Mouse (Mus musculus) MEL (cell line): ENCODE data around the gene Ung. TPM values are rescaled to one million over a fixed set of nuclear protein-coding genes. Genes with fewer than 3 reads are reported as not detected.

ENCODE experiments used
- DNase-seq: peaks from one replicate; pipeline ENCODE4 v3.0.0; 2011; ENCODE audit warnings: low read depth, low spot score
- H3K27ac ChIP-seq: 2 replicates; pipeline ENCODE4 v1.5.1; 2012; ENCODE audit warnings: low read depth, mild to moderate bottlenecking, control low read depth, low read length, moderate library complexity; ENCODE audit not compliant: control insufficient read depth
- H3K27me3 ChIP-seq, 2 experiments: fragments of 150-350 bp in 1 of 2; sonication (generic) in 1 of 2; 2 replicates each; pipeline ENCODE4 v1.6.1; 2012; ENCODE audit warnings: low read length in 2 of 2, mild to moderate bottlenecking in 2 of 2, improper control_type of control experiment in 1 of 2, moderate library complexity in 1 of 2; ENCODE audit not compliant: insufficient read depth in 2 of 2, control insufficient read depth in 1 of 2
- H3K36me3 ChIP-seq, 2 experiments: 2 replicates each; pipeline ENCODE4 v1.6.1; 2012 to 2014; ENCODE audit warnings: low read length in 2 of 2, improper control_type of control experiment in 1 of 2, inconsistent platforms in 1 of 2, mild to moderate bottlenecking in 1 of 2; ENCODE audit not compliant: insufficient read depth in 2 of 2, control insufficient read depth in 1 of 2
- H3K4me1 ChIP-seq, 2 experiments: fragments of 150-350 bp in 1 of 2; sonication (generic) in 1 of 2; 2 replicates each; pipeline ENCODE4 v1.6.1; 2012; ENCODE audit warnings: low read length in 2 of 2, improper control_type of control experiment in 1 of 2, mild to moderate bottlenecking in 1 of 2; ENCODE audit not compliant: insufficient read depth in 2 of 2, control insufficient read depth in 1 of 2
- H3K4me3 ChIP-seq, 2 experiments: fragments of 150-350 bp in 1 of 2; sonication (generic) in 1 of 2; 2 replicates each; pipeline ENCODE4 v1.5.1; 2012; ENCODE audit warnings: low read depth in 2 of 2, low read length in 2 of 2, mild to moderate bottlenecking in 2 of 2, moderate library complexity in 2 of 2, control low read depth in 1 of 2, improper control_type of control experiment in 1 of 2; ENCODE audit not compliant: control insufficient read depth in 1 of 2, insufficient read depth in 1 of 2
- H3K79me2 ChIP-seq: 2 replicates; pipeline ENCODE4 v1.6.1; 2012; ENCODE audit warnings: mild to moderate bottlenecking, low read length, moderate library complexity; ENCODE audit not compliant: control insufficient read depth, poor library complexity, insufficient read depth
- H3K9ac ChIP-seq: 2 replicates; pipeline ENCODE4 v1.6.1; 2012; ENCODE audit warnings: low read depth, mild to moderate bottlenecking, control low read depth, low read length, moderate library complexity; ENCODE audit not compliant: control insufficient read depth, poor library complexity, severe bottlenecking
- H3K9me3 ChIP-seq: fragments of 150-350 bp; sonication (generic); replicated peaks from 2 replicates; pipeline ENCODE4 v1.6.1; 2012; ENCODE audit warnings: mild to moderate bottlenecking, low read length, improper control_type of control experiment, moderate library complexity; ENCODE audit not compliant: insufficient read depth
- BHLHE40 ChIP-seq: IDR thresholded peaks from 2 replicates; pipeline ENCODE4 v1.6.1; 2012; ENCODE audit warnings: low read depth, mild to moderate bottlenecking, inconsistent platforms, low read length, improper control_type of control experiment, borderline replicate concordance
- CTCF ChIP-seq, 3 experiments: IDR thresholded peaks in 2 of 3; conservative IDR thresholded peaks in 1 of 3; 2 replicates each; pipeline ENCODE4 v1.5.1; 2011 to 2012; ENCODE audit warnings: low read length in 3 of 3, low read depth in 2 of 3, mild to moderate bottlenecking in 2 of 3, improper control_type of control experiment in 1 of 3, inconsistent platforms in 1 of 3, mixed read lengths in 1 of 3, moderate library complexity in 1 of 3; ENCODE audit not compliant: control insufficient read depth in 1 of 3, insufficient read depth in 1 of 3, poor library complexity in 1 of 3, severe bottlenecking in 1 of 3
- E2F4 ChIP-seq: IDR thresholded peaks from 2 replicates; pipeline ENCODE4 v1.6.1; 2011; ENCODE audit warnings: low read depth, low read length, improper control_type of control experiment, borderline replicate concordance
- ELF1 ChIP-seq: IDR thresholded peaks from 2 replicates; pipeline ENCODE4 v1.6.1; 2014; ENCODE audit warnings: low read depth, mild to moderate bottlenecking, inconsistent platforms, low read length, improper control_type of control experiment, moderate library complexity
- EP300 ChIP-seq, 2 experiments: IDR thresholded peaks; 2 replicates each; pipeline ENCODE4 v1.6.1; 2011; ENCODE audit warnings: improper control_type of control experiment in 2 of 2, low read length in 2 of 2, low read depth in 1 of 2, mild to moderate bottlenecking in 1 of 2
- ETS1 ChIP-seq: IDR thresholded peaks from 2 replicates; pipeline ENCODE4 v1.6.1; 2012; ENCODE audit warnings: low read depth, mild to moderate bottlenecking, inconsistent platforms, low read length, improper control_type of control experiment, moderate library complexity
- MAZ ChIP-seq: IDR thresholded peaks from 2 replicates; pipeline ENCODE4 v1.6.1; 2012; ENCODE audit warnings: low read depth, mild to moderate bottlenecking, inconsistent platforms, low read length, improper control_type of control experiment
- MYC ChIP-seq: IDR thresholded peaks from 2 replicates; pipeline ENCODE4 v1.6.1; 2011; ENCODE audit warnings: low read depth, mild to moderate bottlenecking, low read length, improper control_type of control experiment, moderate library complexity
- POLR2AphosphoS5 ChIP-seq: IDR thresholded peaks from 2 replicates; pipeline ENCODE4 v1.6.1; 2012; ENCODE audit warnings: low read depth, borderline replicate concordance, mild to moderate bottlenecking, inconsistent platforms, low read length, moderate library complexity, mixed read lengths
- RAD21 ChIP-seq: IDR thresholded peaks from 2 replicates; pipeline ENCODE4 v1.6.1; 2011; ENCODE audit warnings: mild to moderate bottlenecking, low read depth, low read length, improper control_type of control experiment
- SIN3A ChIP-seq: IDR thresholded peaks from 2 replicates; pipeline ENCODE4 v1.6.1; 2012; ENCODE audit warnings: low read length, improper control_type of control experiment, inconsistent platforms
- SMC3 ChIP-seq: IDR thresholded peaks from 2 replicates; pipeline ENCODE4 v1.6.1; 2011; ENCODE audit warnings: low read depth, low read length, improper control_type of control experiment
- TAL1 ChIP-seq: IDR thresholded peaks from 2 replicates; pipeline ENCODE4 v1.6.1; 2012; ENCODE audit warnings: mild to moderate bottlenecking, inconsistent platforms, low read length, moderate library complexity, mixed read lengths
- TBP ChIP-seq: IDR thresholded peaks from 2 replicates; pipeline ENCODE4 v1.8.0; 2011; ENCODE audit warnings: low read depth, low read length, improper control_type of control experiment
- TCF12 ChIP-seq: IDR thresholded peaks from 2 replicates; pipeline ENCODE4 v1.6.1; 2014; ENCODE audit warnings: low read depth, mild to moderate bottlenecking, inconsistent platforms, low read length, improper control_type of control experiment, moderate library complexity
- ZKSCAN1 ChIP-seq: IDR thresholded peaks from 2 replicates; pipeline ENCODE4 v1.6.1; 2012; ENCODE audit warnings: low read depth, mild to moderate bottlenecking, inconsistent platforms, low read length, improper control_type of control experiment, moderate library complexity
- polyA plus RNA-seq, 2 experiments: library from polyadenylated mRNA; stranded (reverse) in 1 of 2; unstranded in 1 of 2; fragments of >175 nt in 1 of 2; fragments of >200 nt in 1 of 2; gene quantifications; 2 replicates each; pipeline versions ENCODE4 v1.2.1 to v1.2.4; 2012; ENCODE audit warnings: low replicate concordance in 2 of 2, low read depth in 1 of 2; ENCODE audit not compliant: insufficient read length in 2 of 2, insufficient read depth in 1 of 2, missing spikeins in 1 of 2
- total RNA-seq: library from RNA; depleted of rRNA; stranded (reverse); fragments of 300-350 nt; gene quantifications from 2 replicates; pipeline ENCODE4 v1.2.3, GENCODE M21; 2012

Gene Ung
- total and polyA plus RNA-seq, 3 experiments, result 22.1 to 62.2 TPM; not detected in 1

DNA sequence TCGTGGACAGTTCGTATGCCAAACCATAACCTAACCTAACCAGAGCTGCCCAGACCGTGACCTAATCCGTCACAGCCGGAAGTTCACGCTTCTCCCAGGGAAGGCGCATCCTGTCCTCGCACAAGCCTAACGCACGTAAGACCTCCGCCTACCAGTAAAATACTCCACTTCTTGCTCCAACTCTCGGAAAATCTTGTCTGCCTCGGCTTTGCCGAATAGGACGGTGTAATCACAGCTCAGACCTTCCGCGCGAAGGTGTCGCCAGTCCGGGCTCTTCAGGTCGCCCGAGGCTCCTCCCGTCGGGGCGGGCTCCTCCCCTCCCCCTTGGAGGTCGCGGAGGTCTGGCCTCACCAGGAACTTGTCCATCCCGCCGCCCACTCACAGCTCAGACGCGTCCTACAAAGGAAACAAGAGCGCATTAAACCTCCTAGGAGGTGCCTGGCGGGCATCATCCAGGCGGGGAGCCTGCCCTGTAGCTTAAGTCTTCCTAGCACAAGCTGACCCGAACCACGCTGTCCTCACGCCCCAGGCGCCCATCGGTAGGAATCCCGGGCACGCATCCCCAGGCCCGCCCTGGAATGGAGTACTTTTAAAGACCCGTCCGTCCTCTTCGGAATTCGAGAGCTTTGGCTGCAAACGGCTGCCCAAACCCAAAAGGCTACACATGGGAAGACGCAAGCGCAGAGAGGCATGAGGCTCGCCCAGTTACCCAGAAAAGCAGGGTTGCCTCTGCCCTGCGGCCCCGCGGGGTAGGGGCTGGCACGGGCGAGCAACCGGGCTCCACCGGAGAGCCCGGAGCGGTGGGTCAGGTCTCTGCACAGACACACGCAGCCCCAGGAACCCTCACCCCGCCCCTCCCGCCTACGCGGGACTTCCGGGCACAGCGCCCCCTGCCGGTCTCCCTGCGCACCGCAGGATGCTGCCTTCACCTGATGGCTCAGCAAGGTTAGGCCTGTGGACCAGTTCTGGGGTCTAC lies 2.5 kb upstream of the Ung start, which contains the start of gene Alkbh2 (continued):
- TF ChIP-seq ETS1 (0 out of 2 replicates have a peak, but pooled peaks have one; percentile 18), MYC (no peak)

GRCm38 (mm10) chr5:114129550-114130210 lies 506 bp upstream of the Ung start:
- Histone ChIP-seq H3K36me3 (peaks cover 0 to 22% of the 10 kb centered on the region in 2 experiments; a peak in 2 of 4 replicates), H3K79me2 (peaks cover 3% of the 10 kb centered on the region; the same call in 1 of the 2 replicates), H3K27me3 (no peaks in the 10 kb centered on the region), H3K27ac (no peak overlapping the region), H3K9ac (no peak overlapping the region), H3K4me3 (peak overlapping the region; percentile 73 to 75), H3K9me3 (no peaks in the 10 kb centered on the region), H3K4me1 (peaks cover 6 to 30% of the 10 kb centered on the region in 2 experiments)
- no peak for DNase-seq
- no peak for TF ChIP-seq E2F4
- no peak for TF ChIP-seq SIN3A
- TF ChIP-seq ELF1, result no peak
- no peak for TF ChIP-seq MAZ
- TF ChIP-seq POLR2AphosphoS5, result no peak
- no peak for TF ChIP-seq TCF12
- TF ChIP-seq RAD21, result no peak
- no peak for TF ChIP-seq BHLHE40
- no peak for TF ChIP-seq SMC3
- no peak for TF ChIP-seq ZKSCAN1
- no peak for TF ChIP-seq TAL1
- no peak for TF ChIP-seq EP300 (IDR thresholded peaks at IDR 0.05; ENCODE audit: low read depth in 1 of 2, low read length in 2 of 2)
- no peak for TF ChIP-seq TBP
- no peak for TF ChIP-seq MYC
- no peak for TF ChIP-seq CTCF (IDR thresholded peaks at IDR 0.05 in 2 of 3, conservative IDR thresholded peaks at IDR 0.05 in 1 of 3; ENCODE audit: control insufficient read depth in 1 of 3, insufficient read depth in 1 of 3, low read depth in 2 of 3, low read length in 3 of 3, poor library complexity in 1 of 3, severe bottlenecking in 1 of 3)
